Mouse (Mus musculus): ENCODE measurements at regions not wholly inside any gene's neighbourhood (a gene's known extent, or its start where the extent isn't known, plus 50 kb on each side); places are given as distances from the start of the nearest gene placed in this dataset.

DNA sequence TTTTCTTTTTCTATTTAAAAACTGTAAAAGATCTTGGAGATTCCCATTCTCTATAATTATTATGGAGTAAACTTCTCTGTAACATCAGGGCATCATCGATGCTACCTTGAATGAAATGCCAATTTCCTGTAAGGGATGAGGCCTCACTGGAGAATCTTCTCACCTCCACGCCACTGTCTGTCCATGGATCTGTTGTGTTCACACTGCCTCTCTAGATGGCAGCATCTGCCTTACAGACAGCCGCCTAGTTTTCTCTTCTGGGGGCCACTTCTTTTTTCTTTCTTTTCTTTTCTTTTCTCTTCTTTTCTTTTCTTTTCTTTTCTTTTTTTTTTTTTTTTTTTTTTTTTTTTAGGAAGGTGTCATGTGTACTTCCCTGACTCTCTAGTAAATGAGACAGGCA, 310.8 kb upstream of the Fam241a start:
- TF ChIP-seq CTCF (conservative IDR thresholded peaks at IDR 0.05; ENCODE audit: low read length) (no peak), NANOG (IDR thresholded peaks at IDR 0.05; ENCODE audit: borderline replicate concordance, low read length) (no peak), POU5F1 (IDR thresholded peaks at IDR 0.05; ENCODE audit: borderline replicate concordance, low read length) (no peak)
